Mouse (Mus musculus): ENCODE data around the gene Mxd1.

GRCm38 (mm10) chr6:86639180-86640160 is 29.5 kb downstream of the Mxd1 start:
- TF ChIP-seq GATA1 (IDR thresholded peaks at IDR 0.05; ENCODE audit: low read length) (peak; percentile 89), TAL1 (IDR thresholded peaks at IDR 0.05; ENCODE audit: low read length) (peak; percentile 97)
